Mouse (Mus musculus): ENCODE measurements around the gene 4921511C20Rik.

Gene 4921511C20Rik

GRCm38 (mm10) chrX:127393993-127394392, at the start of gene 4921511C20Rik:
4921511C20Rik (plus strand) TSS chrX:127394293.
- DNase-seq (ENCODE audit: low spot score), result no peak
